Mouse (Mus musculus) limb, embryonic 14.5 days (tissue): ENCODE measurements at regions not wholly inside any gene's neighbourhood (a gene's known extent, or its start where the extent isn't known, plus 50 kb on each side); places are given as distances from the start of the nearest gene placed in this dataset.

ENCODE experiments used
- ATAC-seq: fragments of 200-750 bp; cut with Nextera tagmentation; 2 replicates; pipeline ENCODE4 v1.8.0; 2017; ENCODE audit warnings: low read depth, moderate number of reproducible peaks, moderate TSS enrichment; ENCODE audit not compliant: low FRiP score
- DNase-seq: peaks from one replicate; pipeline ENCODE4 v3.0.0-alpha.2; 2015; ENCODE audit warnings: low spot score
- H3K27ac ChIP-seq: fragments of 300-500 bp; sonication (generic); replicated peaks from 2 replicates; pipeline ENCODE4 v1.5.1; 2014; ENCODE audit warnings: low read depth, mild to moderate bottlenecking, low read length, moderate library complexity, mixed read lengths
- H3K27me3 ChIP-seq: fragments of 300-500 bp; sonication (generic); 2 replicates; pipeline ENCODE4 v1.6.1; 2014; ENCODE audit warnings: low read length, mixed read lengths; ENCODE audit not compliant: control insufficient read depth, insufficient read depth
- H3K36me3 ChIP-seq: fragments of 300-500 bp; sonication (generic); 2 replicates; pipeline ENCODE4 v1.6.1; 2014; ENCODE audit warnings: mild to moderate bottlenecking, low read length, moderate library complexity, mixed read lengths; ENCODE audit not compliant: control insufficient read depth, insufficient read depth
- H3K4me1 ChIP-seq: fragments of 300-500 bp; sonication (generic); 2 replicates; pipeline ENCODE4 v1.6.1; 2014; ENCODE audit warnings: antibody characterized with exemption, low read length, mixed read lengths; ENCODE audit not compliant: control insufficient read depth, insufficient read depth
- H3K4me2 ChIP-seq: fragments of 300-500 bp; sonication (generic); replicated peaks from 2 replicates; pipeline ENCODE4 v1.6.1; 2014; ENCODE audit warnings: low read depth, mild to moderate bottlenecking, low read length, moderate library complexity; ENCODE audit not compliant: severe bottlenecking
- H3K4me3 ChIP-seq: fragments of 300-500 bp; sonication (generic); replicated peaks from 2 replicates; pipeline ENCODE4 v1.5.1; 2014; ENCODE audit warnings: low read length
- H3K9ac ChIP-seq: fragments of 300-500 bp; sonication (generic); 2 replicates; pipeline ENCODE4 v1.6.1; 2014; ENCODE audit warnings: mild to moderate bottlenecking, low read depth, low read length, moderate library complexity; ENCODE audit not compliant: severe bottlenecking
- H3K9me3 ChIP-seq: fragments of 300-500 bp; sonication (generic); 2 replicates; pipeline ENCODE4 v1.6.1; 2016; ENCODE audit warnings: low read length; ENCODE audit not compliant: control insufficient read depth
- POLR2A ChIP-seq: fragments of 200-500 bp; IDR thresholded peaks from 2 replicates; pipeline ENCODE4 v1.8.0; 2012; ENCODE audit warnings: inconsistent platforms, mild to moderate bottlenecking, moderate library complexity, borderline replicate concordance; ENCODE audit not compliant: insufficient read depth, insufficient read length; ENCODE audit errors: extremely low read depth
- WGBS: fragments of 180-500 bp; shearing (Covaris S2); extraction: QIAGEN DNeasy Blood & Tissue Kit; methylation state at CpG from one replicate; pipeline ENCODE4 v1.1.7; 2014; 5-methylcytosine and 5-hydroxymethylcytosine counted together

- Histone ChIP-seq H3K4me3 (no peak overlapping the region), H3K9me3 (no peaks in the 10 kb centered on the region), H3K36me3 (no peaks in the 10 kb centered on the region), H3K4me2 (no peak overlapping the region), H3K4me1 (no peaks in the 10 kb centered on the region), H3K9ac (no peak overlapping the region), H3K27me3 (no peaks in the 10 kb centered on the region), H3K27ac (no peak overlapping the region)
- DNase-seq (peak; percentile 84), ATAC-seq (no peak)
- 23% methylated on average over 7 of the region's 7 CpGs for WGBS
- no peak for TF ChIP-seq POLR2A
Measured at GRCm38 (mm10) chr6:95223537-95223936, 98.4 kb upstream of the Gm10234 start.

GRCm38 (mm10) chr6:95229885-95230284, 92.0 kb upstream of the Gm10234 start:
- no peaks in the 10 kb centered on the region for H3K27me3 ChIP-seq
- no peak overlapping the region for H3K4me2 ChIP-seq
- DNase-seq: peak; percentile 21
- WGBS: 64% methylated on average over 8 of the region's 8 CpGs
- H3K4me3 ChIP-seq: no peak overlapping the region
- no peaks in the 10 kb centered on the region for H3K4me1 ChIP-seq
- H3K27ac ChIP-seq: no peak overlapping the region
- no peak for TF ChIP-seq POLR2A
- ATAC-seq: no peak
- no peaks in the 10 kb centered on the region for H3K9me3 ChIP-seq
- no peaks in the 10 kb centered on the region for H3K36me3 ChIP-seq
- no peak overlapping the region for H3K9ac ChIP-seq

DNA sequence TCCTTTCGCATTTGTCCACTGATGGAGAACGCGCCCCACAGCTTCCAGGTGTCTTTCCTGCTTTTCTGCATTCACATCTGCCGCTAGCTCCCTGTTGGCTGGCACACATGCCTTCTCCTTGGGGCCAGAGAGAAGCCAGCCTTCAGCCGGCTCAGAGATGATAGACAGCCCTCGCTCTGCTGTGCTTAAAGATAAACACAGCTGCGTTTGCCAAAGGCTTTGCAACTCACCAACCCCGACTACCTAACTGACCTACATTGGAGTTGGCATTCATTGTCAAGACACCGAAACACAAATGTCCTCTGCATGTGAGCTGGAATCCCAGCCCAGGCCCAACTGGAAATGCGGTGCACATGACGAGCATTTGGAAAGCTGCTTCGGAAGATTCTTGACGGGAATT, 87.2 kb upstream of the Gm10234 start:
- no peaks in the 10 kb centered on the region for H3K4me1 ChIP-seq
- H3K4me2 ChIP-seq: no peak overlapping the region
- no peaks in the 10 kb centered on the region for H3K27me3 ChIP-seq
- no peaks in the 10 kb centered on the region for H3K36me3 ChIP-seq
- H3K9ac ChIP-seq: no peak overlapping the region
- 77% methylated on average over 13 of the region's 13 CpGs for WGBS
- TF ChIP-seq POLR2A: no peak
- no peak for ATAC-seq
- no peaks in the 10 kb centered on the region for H3K9me3 ChIP-seq
- no peak overlapping the region for H3K4me3 ChIP-seq
- H3K27ac ChIP-seq: no peak overlapping the region
- DNase-seq: no peak

DNA sequence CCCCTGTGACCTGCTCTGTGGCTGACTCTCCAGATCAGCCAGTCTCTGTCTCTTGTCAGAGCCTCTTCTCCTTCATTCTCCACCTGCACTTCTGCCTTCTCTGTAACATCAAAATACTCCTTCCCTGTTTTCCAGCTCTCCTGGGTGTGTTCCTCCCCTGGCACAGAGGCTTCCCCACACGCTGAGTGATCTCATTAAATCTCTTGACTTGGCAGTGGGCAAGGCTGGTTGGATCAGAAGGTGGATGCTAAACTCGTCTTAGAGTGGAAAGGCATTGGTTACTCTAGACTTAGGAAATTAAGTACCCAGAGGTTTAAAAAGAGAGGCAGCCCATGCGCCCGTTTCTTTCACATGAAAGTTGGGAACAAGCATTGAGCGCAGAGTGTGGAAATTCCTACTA, 78.3 kb upstream of the Gm10234 start:
- Histone ChIP-seq H3K27me3 (no peaks in the 10 kb centered on the region), H3K4me3 (no peak overlapping the region), H3K4me2 (no peak overlapping the region), H3K4me1 (no peaks in the 10 kb centered on the region), H3K36me3 (no peaks in the 10 kb centered on the region), H3K9ac (no peak overlapping the region), H3K9me3 (no peaks in the 10 kb centered on the region), H3K27ac (no peak overlapping the region)
- ATAC-seq: no peak
- WGBS: 78% methylated on average over 5 of the region's 5 CpGs
- TF ChIP-seq POLR2A: no peak
- no peak for DNase-seq

GRCm38 (mm10) chr6:95244911-95245310, 77.0 kb upstream of the Gm10234 start:
- no peak for DNase-seq
- no peak for TF ChIP-seq POLR2A
- Histone ChIP-seq H3K4me1 (no peaks in the 10 kb centered on the region), H3K27ac (no peak overlapping the region), H3K4me3 (no peak overlapping the region), H3K36me3 (no peaks in the 10 kb centered on the region), H3K9ac (no peak overlapping the region), H3K9me3 (no peaks in the 10 kb centered on the region), H3K27me3 (no peaks in the 10 kb centered on the region), H3K4me2 (no peak overlapping the region)
- no peak for ATAC-seq
- 75% methylated on average over 7 of the region's 7 CpGs for WGBS

GRCm38 (mm10) chr6:95256303-95256702, 65.6 kb upstream of the Gm10234 start:
- Histone ChIP-seq H3K9me3 (no peaks in the 10 kb centered on the region), H3K27ac (no peak overlapping the region), H3K36me3 (no peaks in the 10 kb centered on the region), H3K4me3 (no peak overlapping the region), H3K4me1 (no peaks in the 10 kb centered on the region), H3K27me3 (no peaks in the 10 kb centered on the region), H3K9ac (no peak overlapping the region), H3K4me2 (no peak overlapping the region)
- WGBS: 50% methylated on average over 5 of the region's 5 CpGs
- ATAC-seq (no peak), DNase-seq (no peak)
- no peak for TF ChIP-seq POLR2A
